ENCODE assay signal across 20 mouse cellular contexts in the genomic region with DNA sequence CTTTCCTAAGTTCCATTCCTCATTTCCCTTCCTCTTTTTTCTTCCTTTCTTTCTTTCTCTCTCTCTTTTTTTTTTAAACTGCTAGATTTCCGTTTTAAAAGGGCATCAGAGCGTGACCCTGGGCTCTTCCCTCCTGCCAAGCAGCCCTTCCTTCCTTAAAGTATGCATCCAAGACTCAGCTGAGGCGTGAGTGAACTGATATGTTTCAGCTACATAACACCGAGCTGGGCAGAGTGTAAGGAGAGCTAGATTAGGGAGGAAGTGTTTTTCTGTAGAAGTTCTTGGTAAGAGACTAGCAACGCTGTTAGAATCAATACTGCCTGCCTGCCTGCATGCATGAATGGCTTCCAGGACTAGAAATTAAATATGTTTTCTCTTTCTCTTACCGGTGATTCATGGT. TPM values are rescaled to one million over a fixed set of nuclear protein-coding genes. Genes with fewer than 3 reads are reported as not detected.
DNase-seq lines count a peak whose midpoint lies in the region; ATAC-seq and TF ChIP-seq lines count a peak whose summit lies in the region.
"Had no signal": no experiment of that assay in that cellular context is flagged by ENCODE, and none has a peak within 500 bp of the region (broad histone marks: within the 10 kb centered on the region; RNA-seq: fewer than 3 reads in every experiment).

No protein-coding gene starts in this region.

- H3K27me3 ChIP-seq in kidney, postnatal 0 days (ENCODE audit: insufficient read depth, low read length): no peaks in the 10 kb centered on the region
- no peaks in the 10 kb centered on the region for H3K27me3 ChIP-seq in MEL (ENCODE audit: control insufficient read depth in 1 of 2, insufficient read depth in 2 of 2, low read length in 2 of 2)
- H3K27me3 ChIP-seq: forebrain, embryonic 12.5 days; heart, embryonic 13.5 days; neural tube, embryonic 13.5 days had no signal

- no peaks in the 10 kb centered on the region for H3K36me3 ChIP-seq in kidney, postnatal 0 days (ENCODE audit: insufficient read depth, low read length)
- peaks cover 0 to 17% of the 10 kb centered on the region in 2 experiments; a peak in 2 of 4 replicates for H3K36me3 ChIP-seq in MEL (ENCODE audit: control insufficient read depth in 1 of 2, insufficient read depth in 2 of 2, low read length in 2 of 2)
- H3K36me3 ChIP-seq: forebrain, embryonic 12.5 days; heart, embryonic 13.5 days; hindbrain, embryonic 10.5 days; neural tube, embryonic 13.5 days had no signal

- DNase-seq in kidney, postnatal 0 days (ENCODE audit: low spot score): peak; percentile 74
- DNase-seq in kidney, adult 9 months: no peak
- peak; percentile 56 for DNase-seq in MEL (ENCODE audit: low read depth, low spot score)
- DNase-seq in brain, embryonic 14.5 days (ENCODE audit: low read depth): peak; percentile 7
- DNase-seq in adrenal gland, postnatal 14 days: no peak
- DNase-seq in left cerebral cortex, postnatal 25 days (ENCODE audit: low spot score in 2 of 2): no peak
- DNase-seq: adrenal gland, postnatal 36 days; cerebellum, postnatal 10 days; embryo, embryonic 11 days; kidney, postnatal 10 days; right cerebral cortex, postnatal 14 days had no signal

- H3K27ac ChIP-seq in kidney, postnatal 0 days: no peak overlapping the region
- H3K27ac ChIP-seq in MEL (ENCODE audit: control insufficient read depth, low read depth, low read length): no peak overlapping the region
- H3K27ac ChIP-seq: forebrain, embryonic 12.5 days; heart, embryonic 13.5 days; hindbrain, embryonic 10.5 days had no signal

- no peak for TF ChIP-seq CTCF in kidney, postnatal 0 days (IDR thresholded peaks at IDR 0.05; ENCODE audit: low read depth)
- TF ChIP-seq CTCF in MEL (IDR thresholded peaks at IDR 0.05 in 2 of 3, conservative IDR thresholded peaks at IDR 0.05 in 1 of 3; ENCODE audit: control insufficient read depth in 1 of 3, insufficient read depth in 1 of 3, low read depth in 2 of 3, low read length in 3 of 3, poor library complexity in 1 of 3, severe bottlenecking in 1 of 3): no peak
- no peak for TF ChIP-seq CTCF in brain, embryonic 14.5 days (IDR thresholded peaks at IDR 0.05; ENCODE audit: borderline replicate concordance, extremely low read depth, insufficient read depth, insufficient read length)

- H3K79me2 ChIP-seq in MEL (ENCODE audit: control insufficient read depth, insufficient read depth, low read length, poor library complexity): no peaks in the 10 kb centered on the region

- TF ChIP-seq POLR2A in MEL (IDR thresholded peaks at IDR 0.05; ENCODE audit: control insufficient read depth in 1 of 2, insufficient read depth in 1 of 2, low read depth in 1 of 2, low read length in 2 of 2, poor library complexity in 1 of 2): no peak
- no peak for TF ChIP-seq POLR2A in brain, embryonic 14.5 days (IDR thresholded peaks at IDR 0.05; ENCODE audit: borderline replicate concordance, extremely low read depth, insufficient read depth, insufficient read length, poor library complexity, severe bottlenecking)

- 0 out of 2 replicates have a peak overlapping the region, but pooled peaks have one; percentile 9 for H3K4me2 ChIP-seq in kidney, postnatal 0 days (ENCODE audit: low read length)
- H3K4me2 ChIP-seq: forebrain, embryonic 12.5 days; heart, embryonic 13.5 days; midbrain, embryonic 11.5 days; neural tube, embryonic 13.5 days had no signal

- H3K4me1 ChIP-seq in kidney, postnatal 0 days (replicated peaks; ENCODE audit: insufficient read depth, low read length): no peaks in the 10 kb centered on the region
- peaks cover 0 to 17% of the 10 kb centered on the region in 2 experiments for H3K4me1 ChIP-seq in MEL (ENCODE audit: control insufficient read depth in 1 of 2, insufficient read depth in 2 of 2, low read length in 2 of 2)
- H3K4me1 ChIP-seq: forebrain, embryonic 12.5 days had no signal

- TF ChIP-seq EP300 in MEL (IDR thresholded peaks at IDR 0.05; ENCODE audit: low read depth in 1 of 2, low read length in 2 of 2): no peak

- no peak overlapping the region for H3K4me3 ChIP-seq in kidney, postnatal 0 days (replicated peaks; ENCODE audit: low read depth, low read length)
- no peak overlapping the region; a peak in 1 of 4 replicates for H3K4me3 ChIP-seq in MEL (ENCODE audit: control insufficient read depth in 1 of 2, insufficient read depth in 1 of 2, low read depth in 2 of 2, low read length in 2 of 2)
- H3K4me3 ChIP-seq: forebrain, embryonic 12.5 days; heart, embryonic 13.5 days; hindbrain, embryonic 10.5 days; neural tube, embryonic 13.5 days had no signal

- intact Hi-C loops in left cerebral cortex, postnatal 25 days (cut with DNase I): no loop called here

- H3K9ac ChIP-seq in kidney, postnatal 0 days (ENCODE audit: low read depth, low read length): no peak overlapping the region
- no peak overlapping the region; the same call in 1 of the 2 replicates for H3K9ac ChIP-seq in MEL (ENCODE audit: control insufficient read depth, low read depth, low read length, poor library complexity, severe bottlenecking)
- H3K9ac ChIP-seq: forebrain, embryonic 12.5 days; heart, embryonic 13.5 days; neural tube, embryonic 13.5 days had no signal

- 10% methylated on average over 6 of the region's 6 CpGs for WGBS in kidney, postnatal 0 days

- H3K9me3 ChIP-seq in kidney, postnatal 0 days (replicated peaks; ENCODE audit: low read length): 0 out of 2 replicates have a peak, but pooled peaks cover 2% of the 10 kb centered on the region
- H3K9me3 ChIP-seq in MEL (replicated peaks; ENCODE audit: insufficient read depth, low read length): no peaks in the 10 kb centered on the region
- H3K9me3 ChIP-seq: heart, embryonic 13.5 days; neural tube, embryonic 13.5 days had no signal

- TF ChIP-seq RAD21 in MEL (IDR thresholded peaks at IDR 0.05; ENCODE audit: low read depth, low read length): no peak

- no peak for ATAC-seq in kidney, postnatal 0 days (replicated peaks; ENCODE audit: low FRiP score, low read depth)
- ATAC-seq in megakaryocyte, adult 5-6 weeks (ENCODE audit: poor library complexity, severe bottlenecking): peak; percentile 41
- ATAC-seq in CD4-positive, CD25-positive, alpha-beta regulatory T cell, adult 4 months: no peak
- ATAC-seq: activated CD4-positive, CD25-positive, alpha-beta regulatory T cell, adult 4 months; inflammation-experienced regulatory T-cells, adult 6 months had no signal

TF ChIP-seq in MEL, 35 proteins besides CTCF, POLR2A, EP300 and RAD21:
- TF ChIP-seq NELFE (IDR thresholded peaks at IDR 0.05; ENCODE audit: low read depth, low read length) (no peak), ZNF384 (IDR thresholded peaks at IDR 0.05; ENCODE audit: low read depth, low read length) (no peak), E2F4 (IDR thresholded peaks at IDR 0.05; ENCODE audit: borderline replicate concordance, low read depth, low read length) (no peak), MAFK (IDR thresholded peaks at IDR 0.05; ENCODE audit: borderline replicate concordance, low read depth, low read length) (no peak), HCFC1 (IDR thresholded peaks at IDR 0.05; ENCODE audit: low read depth, low read length) (no peak), CHD2 (IDR thresholded peaks at IDR 0.05; ENCODE audit: low read length) (no peak), MXI1 (IDR thresholded peaks at IDR 0.05; ENCODE audit: low read depth, low read length) (no peak), MAX (IDR thresholded peaks at IDR 0.05; ENCODE audit: low read length) (no peak), ZKSCAN1 (IDR thresholded peaks at IDR 0.05; ENCODE audit: low read depth, low read length) (no peak), CHD1 (IDR thresholded peaks at IDR 0.05; ENCODE audit: low read depth, low read length) (no peak)

RNA-seq across cellular contexts. Expression of a gene that starts 11.6 kb away (rescaled TPM):
- polyA plus RNA-seq in kidney, postnatal 0 days (2015; fragmentation: Nextera tagmentation; extraction: Ambion mirVana): 403 and 412 TPM in 2 replicates
- total RNA-seq in MEL (2012; rRNA removed): 47.3 and 52.5 TPM in 2 replicates
- polyA plus RNA-seq in MEL (2012; ENCODE audit: insufficient read depth in 1 of 2, insufficient read length in 2 of 2, low read depth in 1 of 2, low replicate concordance in 2 of 2, missing spikeins in 1 of 2): 10 to 100 TPM in 1 of 2 experiments, not detected in 1; 80.3 TPM
- 72.5 and 94.4 TPM in 2 replicates for polyA plus RNA-seq in brain, embryonic 14.5 days (2012; rRNA removed)
- 91.3 and 112 TPM in 2 replicates for total RNA-seq in megakaryocyte, adult 5-6 weeks (2015)
- total RNA-seq in megakaryocyte, adult 5-6 weeks (2017): 97.0 and 100 TPM in 2 replicates
- total RNA-seq in adrenal gland, postnatal 14 days (2021): 114 and 117 TPM in 2 replicates
- 10 to 100 TPM; 60.8 to 70.3 TPM for total RNA-seq in left cerebral cortex, postnatal 25 days (2021)
- polyA plus RNA-seq in CD4-positive, CD25-positive, alpha-beta regulatory T cell, adult 4 months (2017; shearing (Covaris generic)): 100 to 1,000 TPM; 129 to 132 TPM

RNA-seq across cellular contexts. Expression of a gene that starts 12.1 kb away (rescaled TPM):
- polyA plus RNA-seq in kidney, postnatal 0 days (2015; fragmentation: Nextera tagmentation; extraction: Ambion mirVana): 1.5 TPM in 2 replicates
- total RNA-seq in MEL (2012; rRNA removed): not detected in 2 replicates
- under 1 TPM in 1 of 2 experiments, not detected in 1; 0.47 TPM for polyA plus RNA-seq in MEL (2012; ENCODE audit: insufficient read depth in 1 of 2, insufficient read length in 2 of 2, low read depth in 1 of 2, low replicate concordance in 2 of 2, missing spikeins in 1 of 2)
- polyA plus RNA-seq in brain, embryonic 14.5 days (2012; rRNA removed): 0.19 and 0.40 TPM in 2 replicates
- 75.8 and 77.8 TPM in 2 replicates for total RNA-seq in megakaryocyte, adult 5-6 weeks (2015)
- total RNA-seq in megakaryocyte, adult 5-6 weeks (2017): 30.4 and 35.9 TPM in 2 replicates
- 3.3 and 6.5 TPM in 2 replicates for total RNA-seq in adrenal gland, postnatal 14 days (2021)
- under 1 TPM; 0.41 to 0.44 TPM for total RNA-seq in left cerebral cortex, postnatal 25 days (2021)
- polyA plus RNA-seq in CD4-positive, CD25-positive, alpha-beta regulatory T cell, adult 4 months (2017; shearing (Covaris generic)): 1 to 10 TPM; 3.9 to 4.5 TPM

RNA-seq across cellular contexts. Expression of a gene that starts 37.1 kb away (rescaled TPM):
- polyA plus RNA-seq in kidney, postnatal 0 days (2015; fragmentation: Nextera tagmentation; extraction: Ambion mirVana): 53.3 and 54.3 TPM in 2 replicates
- 86.0 and 97.5 TPM in 2 replicates for total RNA-seq in MEL (2012; rRNA removed)
- polyA plus RNA-seq in MEL (2012; ENCODE audit: insufficient read depth in 1 of 2, insufficient read length in 2 of 2, low read depth in 1 of 2, low replicate concordance in 2 of 2, missing spikeins in 1 of 2): 100 to 1,000 TPM in 1 of 2 experiments, not detected in 1; 243 TPM
- polyA plus RNA-seq in brain, embryonic 14.5 days (2012; rRNA removed): 21.2 and 26.9 TPM in 2 replicates
- 41.4 and 49.0 TPM in 2 replicates for total RNA-seq in megakaryocyte, adult 5-6 weeks (2015)
- 48.6 and 49.8 TPM in 2 replicates for total RNA-seq in megakaryocyte, adult 5-6 weeks (2017)
- total RNA-seq in adrenal gland, postnatal 14 days (2021): 30.3 and 37.1 TPM in 2 replicates
- 10 to 100 TPM; 18.4 to 20.3 TPM for total RNA-seq in left cerebral cortex, postnatal 25 days (2021)
- polyA plus RNA-seq in CD4-positive, CD25-positive, alpha-beta regulatory T cell, adult 4 months (2017; shearing (Covaris generic)): 10 to 100 TPM; 56.9 to 77.4 TPM

Comparison
In these comparisons a context has a peak if more than half of its experiments do, and no peak if none do; other contexts are left out.
1. DNase-seq: peak in kidney, postnatal 0 days (single experiment), MEL (single experiment) and brain, embryonic 14.5 days (single experiment); none in kidney, adult 9 months (single experiment), adrenal gland, postnatal 14 days (single experiment) and left cerebral cortex, postnatal 25 days (0 of 2).